Mouse (Mus musculus) erythroblast, embryonic 14.5 days (primary cell): ENCODE measurements at regions not wholly inside any gene's neighbourhood (a gene's known extent, or its start where the extent isn't known, plus 50 kb on each side); places are given as distances from the start of the nearest gene placed in this dataset.
"Not testable (repeated sequence)": the region's sequence is repeated elsewhere in the genome, so short reads cannot be mapped to it uniquely, and the experiment has no call there.

ENCODE experiments used
- GATA1 ChIP-seq: IDR thresholded peaks from 2 replicates; pipeline ENCODE4 v1.6.1; 2012; ENCODE audit warnings: low read length, inconsistent platforms, mixed read lengths
- TAL1 ChIP-seq: IDR thresholded peaks from 3 replicates; pipeline ENCODE4 v1.6.1; 2012; ENCODE audit warnings: low read length, inconsistent platforms, mixed read lengths

GRCm38 (mm10) chr14:53487611-53488010 lies 766.3 kb downstream of the Dad1 start:
- not testable (repeated sequence) for TF ChIP-seq GATA1, TAL1
